Mouse (Mus musculus): ENCODE data around the gene Tmem201. TPM values are rescaled to one million over a fixed set of nuclear protein-coding genes. Genes with fewer than 3 reads are reported as not detected.

Gene Tmem201
- polyA plus RNA-seq, 1 experiment from 2014 or later: 43.1 TPM

DNA sequence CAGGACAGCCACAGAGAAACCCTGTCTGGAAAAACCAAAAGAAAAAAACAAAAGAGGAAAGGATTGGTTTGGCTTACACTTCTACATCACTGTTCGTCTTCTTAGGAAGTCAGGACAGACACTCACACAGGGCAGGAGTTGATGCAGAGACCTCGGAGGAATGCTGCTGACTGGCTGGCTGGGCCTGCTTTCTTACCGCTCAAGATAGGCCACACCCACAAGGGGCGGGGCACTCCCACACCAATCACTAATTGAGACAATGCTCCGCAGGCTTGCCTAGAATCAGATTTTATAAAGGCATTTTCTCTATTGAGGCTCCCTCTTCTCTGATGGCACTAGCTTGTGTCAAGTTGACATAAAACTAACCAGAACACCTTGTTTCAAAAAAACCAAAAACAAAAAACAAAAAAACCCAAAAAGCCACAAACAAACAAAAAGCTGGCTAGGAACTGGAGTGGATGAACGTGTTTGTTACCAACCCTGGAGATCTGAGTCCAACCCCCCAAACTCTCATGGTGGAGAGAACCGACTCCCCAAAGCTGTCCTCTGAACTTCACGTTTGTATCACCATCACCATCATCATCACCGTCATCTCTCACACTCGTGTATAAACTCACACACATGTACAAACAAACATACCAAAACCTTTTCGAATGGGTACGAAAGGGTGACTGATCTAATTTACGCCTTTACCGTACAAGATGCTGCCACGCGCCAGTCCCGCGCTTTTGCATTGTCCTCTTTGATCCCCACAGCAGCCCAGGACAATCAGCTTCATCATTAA lies 36.2 kb downstream of the Tmem201 start:
- DNase-seq (ENCODE audit: low spot score): no peak
- H3K4me1 ChIP-seq: peaks cover 30% of the 10 kb centered on the region
- no peaks in the 10 kb centered on the region for H3K9me3 ChIP-seq
- no peak overlapping the region for H3K4me3 ChIP-seq
- H3K27ac ChIP-seq: no peak overlapping the region
- peaks cover 33% of the 10 kb centered on the region for H3K27me3 ChIP-seq (ENCODE audit: insufficient read depth, poor library complexity, severe bottlenecking)
- no peaks in the 10 kb centered on the region for H3K36me3 ChIP-seq
- WGBS: 60% methylated on average over 18 of the region's 18 CpGs

DNA sequence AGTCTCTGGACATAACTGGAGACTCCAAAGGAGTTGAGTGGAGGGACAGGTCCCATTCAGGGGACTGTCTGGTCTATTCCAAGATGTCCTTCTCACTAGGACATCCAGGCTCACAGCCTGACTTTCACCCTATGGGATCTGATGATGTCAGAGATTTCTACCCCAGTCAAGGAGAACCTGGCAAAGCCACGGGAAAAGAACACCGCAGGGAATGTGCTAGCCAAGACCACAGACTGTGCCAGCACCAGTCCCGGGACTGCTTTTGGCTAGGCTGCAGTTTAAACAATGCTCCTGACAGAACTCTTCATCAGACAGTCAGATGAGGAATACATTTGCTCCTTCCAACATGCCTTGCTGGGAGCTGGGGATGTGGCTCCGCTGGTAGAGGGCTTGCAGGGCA lies 37.9 kb downstream of the Tmem201 start:
- no peaks in the 10 kb centered on the region for H3K9me3 ChIP-seq
- H3K4me1 ChIP-seq: peaks cover 38% of the 10 kb centered on the region
- no peak overlapping the region for H3K4me3 ChIP-seq
- 82% methylated on average over 4 of the region's 4 CpGs for WGBS
- no peak for DNase-seq (ENCODE audit: low spot score)
- H3K36me3 ChIP-seq: no peaks in the 10 kb centered on the region
- no peak overlapping the region for H3K27ac ChIP-seq
- peaks cover 34% of the 10 kb centered on the region for H3K27me3 ChIP-seq (ENCODE audit: insufficient read depth, poor library complexity, severe bottlenecking)

DNA sequence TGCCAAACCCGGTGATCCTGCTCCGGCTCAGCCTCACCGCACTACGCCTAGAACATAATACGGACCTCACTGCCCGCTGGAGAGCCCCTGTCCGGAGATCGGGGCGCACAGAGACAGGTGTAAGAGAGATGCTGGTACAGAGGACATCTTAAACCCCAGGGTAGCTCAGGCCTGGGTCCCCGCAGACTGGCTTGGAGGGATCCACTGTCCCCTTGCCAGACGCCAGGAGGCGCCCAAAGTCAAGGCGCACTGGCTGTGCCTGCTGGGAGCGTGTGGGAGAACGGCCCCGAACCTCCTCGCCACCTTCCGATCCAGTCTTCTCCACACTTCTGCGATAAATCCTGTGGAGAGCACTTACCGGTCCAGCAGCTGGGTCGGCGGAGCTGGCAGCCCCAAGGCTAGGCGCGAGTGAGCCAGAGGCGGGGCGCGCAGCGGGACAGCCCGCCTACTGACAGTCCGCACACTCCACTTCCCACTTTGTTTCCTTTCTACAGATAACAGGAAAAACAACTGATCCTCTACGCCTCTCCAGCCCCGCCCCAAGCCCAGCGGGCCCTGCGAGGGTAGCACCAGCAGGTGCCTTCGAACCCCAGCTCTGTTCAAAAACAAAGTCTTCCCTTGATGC lies 39.5 kb downstream of the Tmem201 start:
- WGBS: 1% methylated on average over 35 of the region's 35 CpGs
- Histone ChIP-seq H3K4me1 (peaks cover 42% of the 10 kb centered on the region), H3K4me3 (peak overlapping the region; percentile 68), H3K27me3 (ENCODE audit: insufficient read depth, poor library complexity, severe bottlenecking) (peaks cover 34% of the 10 kb centered on the region), H3K36me3 (no peaks in the 10 kb centered on the region), H3K9me3 (no peaks in the 10 kb centered on the region), H3K27ac (peak overlapping the region; percentile 80)
- peak; percentile 83 for DNase-seq (ENCODE audit: low spot score)

- Histone ChIP-seq H3K9me3 (no peaks in the 10 kb centered on the region), H3K36me3 (no peaks in the 10 kb centered on the region), H3K27ac (peak overlapping the region; percentile 80), H3K4me1 (peaks cover 39% of the 10 kb centered on the region), H3K4me3 (peak overlapping the region; percentile 68), H3K27me3 (ENCODE audit: insufficient read depth, poor library complexity, severe bottlenecking) (peaks cover 34% of the 10 kb centered on the region)
- no peak for DNase-seq (ENCODE audit: low spot score)
- 13% methylated on average over 15 of the region's 15 CpGs for WGBS
Measured at GRCm38 (mm10) chr4:149697506-149698196, 40.2 kb downstream of the Tmem201 start.

- Histone ChIP-seq H3K27ac (no peak overlapping the region), H3K4me3 (no peak overlapping the region; the same call in 1 of the 2 replicates), H3K27me3 (ENCODE audit: insufficient read depth, poor library complexity, severe bottlenecking) (peaks cover 42% of the 10 kb centered on the region), H3K4me1 (peaks cover 33% of the 10 kb centered on the region), H3K9me3 (no peaks in the 10 kb centered on the region), H3K36me3 (no peaks in the 10 kb centered on the region)
- no peak for DNase-seq (ENCODE audit: low spot score)
- WGBS: 22% methylated on average over 16 of the region's 16 CpGs
Measured at GRCm38 (mm10) chr4:149696189-149696971, 41.5 kb downstream of the Tmem201 start.

- H3K9me3 ChIP-seq: no peaks in the 10 kb centered on the region
- H3K27ac ChIP-seq: no peak overlapping the region
- no peak for DNase-seq (ENCODE audit: low spot score)
- no peak overlapping the region for H3K4me3 ChIP-seq
- 72% methylated on average over 8 of the region's 8 CpGs for WGBS
- H3K36me3 ChIP-seq: no peaks in the 10 kb centered on the region
- peaks cover 25% of the 10 kb centered on the region for H3K4me1 ChIP-seq
- peaks cover 8% of the 10 kb centered on the region; the same call in 1 of the 2 replicates for H3K27me3 ChIP-seq (ENCODE audit: insufficient read depth, poor library complexity, severe bottlenecking)
Measured at GRCm38 (mm10) chr4:149691368-149691767, 46.5 kb downstream of the Tmem201 start.

GRCm38 (mm10) chr4:149690828-149691280 lies 47.0 kb downstream of the Tmem201 start:
- Histone ChIP-seq H3K27ac (no peak overlapping the region), H3K27me3 (ENCODE audit: insufficient read depth, poor library complexity, severe bottlenecking) (peaks cover 8% of the 10 kb centered on the region; the same call in 1 of the 2 replicates), H3K4me1 (peaks cover 20% of the 10 kb centered on the region), H3K4me3 (no peak overlapping the region), H3K9me3 (no peaks in the 10 kb centered on the region), H3K36me3 (no peaks in the 10 kb centered on the region)
- DNase-seq (ENCODE audit: low spot score): no peak
- WGBS: 56% methylated on average over 8 of the region's 8 CpGs

GRCm38 (mm10) chr4:149689822-149690700 lies 47.8 kb downstream of the Tmem201 start:
- WGBS: 75% methylated on average over 12 of the region's 12 CpGs

DNA sequence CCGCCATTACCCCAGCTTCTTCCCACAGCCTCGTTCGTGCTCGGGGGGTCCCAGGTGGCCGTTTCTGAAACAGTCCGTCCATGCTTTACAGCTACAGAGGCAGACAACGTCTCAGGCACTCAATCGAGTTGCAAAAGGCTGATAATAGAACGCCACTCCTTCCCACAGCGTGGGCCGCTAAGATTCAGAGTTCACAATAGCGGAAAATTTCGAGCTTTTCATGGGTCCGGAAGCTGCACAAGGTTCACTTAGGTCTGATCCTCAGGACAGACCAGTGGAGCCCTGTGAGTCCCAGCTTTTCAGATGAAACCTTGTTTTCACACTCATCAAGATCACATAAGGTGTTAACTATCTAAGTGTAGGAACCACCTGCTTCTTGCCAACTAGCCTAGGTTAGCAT lies 49.0 kb downstream of the Tmem201 start:
- DNase-seq (ENCODE audit: low spot score): no peak
- Histone ChIP-seq H3K36me3 (no peaks in the 10 kb centered on the region), H3K27me3 (ENCODE audit: insufficient read depth, poor library complexity, severe bottlenecking) (peaks cover 22% of the 10 kb centered on the region), H3K27ac (no peak overlapping the region), H3K9me3 (no peaks in the 10 kb centered on the region), H3K4me1 (peaks cover 20% of the 10 kb centered on the region), H3K4me3 (no peak overlapping the region)
- WGBS: 83% methylated on average over 14 of the region's 14 CpGs

More at GRCm38 (mm10) chr4:149689822-149690700, 47.8 kb downstream of the Tmem201 start:
- no peak for DNase-seq (ENCODE audit: low spot score)
- Histone ChIP-seq H3K27ac (no peak overlapping the region), H3K9me3 (no peaks in the 10 kb centered on the region), H3K36me3 (no peaks in the 10 kb centered on the region), H3K4me3 (no peak overlapping the region), H3K27me3 (ENCODE audit: insufficient read depth, poor library complexity, severe bottlenecking) (peaks cover 10% of the 10 kb centered on the region), H3K4me1 (peaks cover 20% of the 10 kb centered on the region)

- Histone ChIP-seq H3K27ac (no peak overlapping the region), H3K4me3 (no peak overlapping the region), H3K9me3 (no peaks in the 10 kb centered on the region), H3K36me3 (no peaks in the 10 kb centered on the region), H3K27me3 (ENCODE audit: insufficient read depth, poor library complexity, severe bottlenecking) (peaks cover 24% of the 10 kb centered on the region), H3K4me1 (peaks cover under 1% of the 10 kb centered on the region; the same call in 1 of the 2 replicates)
- no peak for DNase-seq (ENCODE audit: low spot score)
- WGBS: 78% methylated on average over 11 of the region's 11 CpGs
Measured at GRCm38 (mm10) chr4:149684841-149685623, 52.8 kb downstream of the Tmem201 start.

DNA sequence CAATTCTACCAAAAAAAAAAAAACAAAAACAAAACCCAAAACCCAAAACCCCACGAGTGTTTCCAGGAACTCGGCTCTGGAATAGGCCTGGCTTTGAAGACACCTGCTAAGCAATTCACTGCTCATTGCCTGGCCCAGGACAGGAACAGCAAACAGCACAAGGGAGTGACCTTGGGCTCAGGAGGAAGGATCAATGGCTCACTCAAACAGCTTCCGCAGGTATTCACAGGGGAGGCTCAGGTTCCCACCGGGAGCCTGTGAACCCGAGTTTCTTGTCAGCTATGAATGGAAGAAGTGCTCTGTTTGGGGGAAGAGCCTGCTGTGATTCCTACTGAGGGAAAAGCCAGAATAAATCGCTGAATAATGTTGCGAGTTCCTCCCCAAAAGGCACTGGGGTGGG lies 54.0 kb downstream of the Tmem201 start:
- DNase-seq (ENCODE audit: low spot score): no peak
- no peaks in the 10 kb centered on the region for H3K36me3 ChIP-seq
- H3K27me3 ChIP-seq (ENCODE audit: insufficient read depth, poor library complexity, severe bottlenecking): peaks cover 24% of the 10 kb centered on the region
- H3K4me3 ChIP-seq: no peak overlapping the region
- no peaks in the 10 kb centered on the region for H3K9me3 ChIP-seq
- H3K27ac ChIP-seq: no peak overlapping the region
- 12% methylated on average over 7 of the region's 7 CpGs for WGBS
- no peaks in the 10 kb centered on the region for H3K4me1 ChIP-seq
